Mouse (Mus musculus): Measurements from ENCODE around the gene Plin2.

GRCm38 (mm10) chr4:86670582-86671306 lies 884 bp upstream of the Plin2 start:
- TF ChIP-seq GATA1 (IDR thresholded peaks at IDR 0.05; ENCODE audit: low read length) (no peak), TAL1 (IDR thresholded peaks at IDR 0.05; ENCODE audit: low read length) (no peak)
